Mouse (Mus musculus) ES-E14 (cell line): ENCODE results near the gene Ms4a18.

ENCODE experiments used
- CHD2 ChIP-seq: IDR thresholded peaks from 2 replicates; pipeline ENCODE4 v1.6.1; 2014; ENCODE audit warnings: mild to moderate bottlenecking, low read depth, low read length, inconsistent platforms
- HCFC1 ChIP-seq: IDR thresholded peaks from 2 replicates; pipeline ENCODE4 v1.6.1; 2012; ENCODE audit warnings: low read length, inconsistent platforms, borderline replicate concordance; ENCODE audit not compliant: insufficient read depth
- MAFK ChIP-seq: IDR thresholded peaks from 2 replicates; pipeline ENCODE4 v1.6.1; 2014; ENCODE audit warnings: mild to moderate bottlenecking, low read depth, low read length, inconsistent platforms; ENCODE audit not compliant: insufficient read depth
- ZNF384 ChIP-seq: IDR thresholded peaks from 2 replicates; pipeline ENCODE4 v1.6.1; 2012; ENCODE audit warnings: low read depth, low read length, inconsistent platforms

- no peak for TF ChIP-seq MAFK
- TF ChIP-seq HCFC1: no peak
- no peak for TF ChIP-seq ZNF384
- TF ChIP-seq CHD2: no peak
These were observed 30.2 kb upstream of the Ms4a18 start for GRCm38 (mm10) chr19:11048009-11048408.
